Mouse (Mus musculus): ENCODE data around the gene Gm9758.
"Not testable (repeated sequence)": the region's sequence is repeated elsewhere in the genome, so short reads cannot be mapped to it uniquely, and the experiment has no call there.

Gene Gm9758

DNA sequence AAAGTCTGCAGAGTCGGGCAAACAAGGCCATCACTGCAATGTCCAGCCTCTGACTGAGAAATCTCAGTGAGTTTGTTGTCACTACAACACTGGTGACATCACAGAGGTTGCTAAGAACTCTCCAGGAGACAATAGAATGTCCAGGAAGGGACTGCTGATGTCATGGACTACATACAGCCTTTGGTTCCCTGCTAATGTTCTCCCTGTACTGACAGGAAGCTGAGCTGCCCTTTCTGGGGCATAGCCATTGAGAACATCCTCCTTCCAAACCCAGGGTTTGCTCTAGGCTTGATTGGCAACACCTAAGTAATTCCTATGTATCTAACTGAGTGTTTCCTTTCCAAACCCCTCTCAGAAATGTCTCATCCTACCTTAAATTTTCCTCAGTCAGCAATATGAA lies at the start of gene Gm9758:
Gm9758 (minus strand) TSS at position 101 of the 400 bp plus-strand sequence.
- in situ Hi-C loops (cut with MboI): not testable (repeated sequence)

DNA sequence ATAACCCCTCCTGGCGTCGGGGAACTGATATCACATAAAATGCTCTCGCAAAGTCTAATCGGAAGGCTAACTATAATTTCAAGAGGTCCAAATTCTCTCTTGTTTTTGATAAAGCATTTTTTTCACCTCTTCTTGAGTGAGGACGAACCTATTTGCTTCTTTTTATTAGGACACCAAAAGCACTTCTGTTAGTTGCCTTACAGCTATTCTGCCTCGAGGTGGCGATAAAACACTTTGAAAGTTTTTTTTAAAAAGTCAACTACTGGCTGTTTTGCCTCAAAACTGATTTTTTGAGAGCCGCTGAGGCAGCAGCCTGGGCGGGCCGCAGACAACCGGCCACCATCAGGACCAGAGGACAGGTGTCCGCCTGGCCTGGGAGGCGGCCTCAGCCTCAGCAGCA lies 49.1 kb upstream of the Gm9758 start:
- in situ Hi-C loops (cut with MboI): not testable (repeated sequence)

DNA sequence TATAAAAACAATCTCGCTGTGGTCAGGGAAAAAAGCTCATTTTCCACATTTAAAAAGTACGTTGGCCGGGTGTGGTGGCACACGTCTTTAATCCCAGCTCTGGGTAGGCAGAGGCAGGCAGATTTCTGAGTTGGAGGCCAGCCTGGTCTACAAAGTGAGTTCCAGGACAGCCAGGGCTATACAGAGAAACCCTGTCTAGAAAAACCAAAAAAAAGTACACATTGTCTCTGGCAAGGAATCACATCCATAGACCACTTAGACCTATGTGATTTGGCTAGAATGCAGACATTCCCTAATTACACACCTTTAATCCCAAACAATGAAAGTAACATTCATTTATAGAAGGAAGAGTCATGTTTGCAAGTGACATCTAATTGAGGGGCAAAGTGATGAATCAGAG lies 46.8 kb upstream of the Gm9758 start:
- in situ Hi-C loops (cut with MboI): not testable (repeated sequence)

DNA sequence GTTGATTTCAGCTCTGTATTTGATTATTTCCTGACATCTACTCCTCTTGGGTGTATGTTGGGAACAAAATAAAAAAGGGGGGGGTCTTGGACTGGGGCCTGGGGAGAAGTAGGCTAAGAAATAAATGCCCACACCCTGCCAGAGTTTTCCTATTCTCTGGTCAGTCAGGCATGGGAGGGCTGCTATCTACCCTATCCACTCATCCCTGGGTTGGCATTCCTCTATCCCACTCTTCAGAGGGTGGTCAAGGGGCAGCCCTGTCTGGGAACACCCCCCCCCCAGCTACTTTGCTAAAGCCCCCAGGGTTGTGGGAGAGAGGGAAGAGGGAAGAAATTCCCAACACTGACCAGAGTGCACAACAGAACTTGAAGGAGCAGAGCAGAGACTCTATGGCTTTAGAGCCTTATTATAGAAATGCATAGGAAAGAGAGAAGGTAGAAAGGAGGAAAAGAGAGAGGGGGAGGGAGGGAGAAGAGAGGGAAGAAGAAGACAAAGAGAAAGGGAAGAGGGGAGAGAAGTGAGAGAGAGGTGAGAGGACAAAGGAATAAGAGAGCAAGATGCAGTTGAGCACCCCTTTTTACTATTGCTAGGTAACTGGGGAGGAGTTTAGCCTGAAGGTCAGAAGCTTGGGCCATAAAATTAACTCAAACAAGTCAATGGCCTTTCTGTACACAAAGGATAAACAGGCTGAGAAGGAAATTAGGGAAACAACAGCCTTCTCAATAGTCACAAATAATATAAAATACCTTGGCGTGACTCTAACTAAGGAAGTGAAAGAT lies 41.4 kb upstream of the Gm9758 start:
- in situ Hi-C loops (cut with MboI): not testable (repeated sequence)

DNA sequence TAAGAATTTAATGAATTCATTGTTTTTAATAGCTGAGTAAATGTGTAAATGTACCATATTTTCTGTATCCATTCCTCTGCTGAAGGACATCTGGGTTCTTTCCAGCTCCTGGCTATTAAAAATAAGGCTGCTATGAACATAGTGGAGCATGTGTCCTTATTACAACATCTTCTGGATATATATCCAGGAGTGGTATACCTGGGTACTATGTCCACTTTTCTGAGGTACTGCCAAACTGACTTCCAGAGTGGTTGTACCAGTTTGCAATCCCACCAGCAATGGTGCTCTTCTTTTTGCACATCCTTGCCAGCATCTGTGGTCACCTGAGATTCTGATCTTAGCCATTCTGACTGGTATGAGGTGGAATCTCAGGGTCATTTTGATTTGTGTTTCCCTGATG lies 38.9 kb upstream of the Gm9758 start:
- in situ Hi-C loops (cut with MboI): not testable (repeated sequence)

DNA sequence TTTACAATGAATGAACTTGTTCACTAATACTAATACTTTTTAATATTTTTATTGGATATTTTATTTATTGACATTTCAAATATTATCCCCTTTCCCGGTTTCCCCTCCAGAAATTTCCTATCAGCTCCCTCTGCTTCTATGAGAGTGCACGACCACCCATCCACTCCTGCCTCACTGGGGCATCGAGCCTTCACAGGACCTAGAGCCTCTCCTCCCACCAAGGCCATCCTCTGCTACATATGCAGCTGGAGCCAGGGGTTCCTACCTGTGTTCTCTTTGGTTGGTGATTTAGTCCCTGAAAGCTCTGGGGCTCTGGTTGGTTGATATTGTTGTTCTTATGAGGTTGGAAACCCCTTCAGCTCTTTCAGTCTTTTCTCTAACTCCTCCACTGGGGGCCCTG lies 38.0 kb upstream of the Gm9758 start:
- in situ Hi-C loops (cut with MboI): not testable (repeated sequence)

DNA sequence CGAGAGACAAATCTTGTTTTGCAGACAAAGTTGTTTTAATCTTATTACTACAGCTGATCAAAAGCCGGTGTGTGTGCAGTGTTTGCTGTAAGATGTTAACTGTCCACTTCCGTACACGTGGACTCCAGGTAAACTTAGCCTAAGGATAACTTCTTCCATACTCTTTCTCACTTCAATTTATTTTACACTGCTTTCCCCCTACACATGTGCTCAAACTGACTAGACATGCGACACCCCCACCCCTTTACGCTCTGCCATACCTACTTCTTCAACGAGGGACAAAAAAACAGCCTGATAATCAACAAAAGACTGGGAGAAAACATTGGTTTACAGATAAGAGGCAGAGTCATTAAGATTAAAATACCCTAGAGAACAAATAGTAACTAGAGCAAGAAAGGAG lies 37.1 kb upstream of the Gm9758 start:
- in situ Hi-C loops (cut with MboI): not testable (repeated sequence)

DNA sequence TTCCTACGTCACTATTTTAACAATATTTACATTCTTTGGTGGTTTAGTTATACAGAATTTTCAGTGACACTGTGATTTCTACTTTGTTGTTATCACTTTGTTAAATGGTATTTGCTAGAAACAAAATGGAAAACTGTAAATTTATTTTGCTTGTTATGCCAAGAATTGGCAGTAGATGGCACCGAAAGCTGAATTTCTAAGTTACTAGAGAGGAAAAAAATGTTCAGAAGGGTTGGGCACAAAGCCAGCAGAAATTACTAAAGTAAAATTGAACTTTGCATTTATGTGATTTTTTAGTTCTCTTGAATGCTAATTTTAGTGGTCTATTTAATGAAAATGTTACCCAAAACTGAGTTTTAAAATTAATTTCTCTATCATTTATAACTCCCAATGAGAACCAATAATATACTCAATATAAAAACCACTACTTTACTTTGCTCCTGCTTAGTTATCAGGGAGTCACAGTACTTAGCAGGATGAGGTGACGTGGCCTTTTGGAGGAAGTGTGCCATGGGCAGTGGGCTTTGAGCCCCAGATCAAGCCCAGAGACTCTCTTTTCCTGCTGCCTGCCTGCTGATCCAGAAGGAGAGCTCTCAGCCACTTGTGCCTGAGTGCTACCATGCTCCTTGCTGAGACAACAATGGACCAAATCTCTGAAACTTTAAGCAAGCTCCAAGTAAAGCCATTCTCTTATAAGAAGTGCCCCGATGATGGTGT lies 32.9 kb upstream of the Gm9758 start:
- in situ Hi-C loops (cut with MboI): not testable (repeated sequence)

DNA sequence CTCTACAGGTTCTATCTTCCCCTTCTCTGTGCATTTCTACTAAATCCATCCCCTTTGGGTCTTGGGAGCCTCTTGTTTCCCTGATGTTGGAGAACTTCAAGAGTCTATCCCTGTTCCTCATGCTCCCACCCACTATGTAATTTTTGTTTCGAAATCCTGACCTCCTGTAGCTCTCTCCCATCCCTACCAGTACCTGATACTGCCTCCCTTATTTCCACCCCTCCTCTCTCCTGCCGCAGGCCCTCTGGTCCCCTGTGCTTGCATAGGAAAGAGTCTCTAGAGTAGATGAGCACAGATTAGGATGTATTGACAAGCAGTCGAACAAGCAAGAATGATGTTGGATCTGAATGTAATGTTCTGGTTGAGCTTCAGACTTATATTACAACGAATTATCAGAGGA lies 30.8 kb upstream of the Gm9758 start:
- in situ Hi-C loops (cut with MboI): not testable (repeated sequence)

DNA sequence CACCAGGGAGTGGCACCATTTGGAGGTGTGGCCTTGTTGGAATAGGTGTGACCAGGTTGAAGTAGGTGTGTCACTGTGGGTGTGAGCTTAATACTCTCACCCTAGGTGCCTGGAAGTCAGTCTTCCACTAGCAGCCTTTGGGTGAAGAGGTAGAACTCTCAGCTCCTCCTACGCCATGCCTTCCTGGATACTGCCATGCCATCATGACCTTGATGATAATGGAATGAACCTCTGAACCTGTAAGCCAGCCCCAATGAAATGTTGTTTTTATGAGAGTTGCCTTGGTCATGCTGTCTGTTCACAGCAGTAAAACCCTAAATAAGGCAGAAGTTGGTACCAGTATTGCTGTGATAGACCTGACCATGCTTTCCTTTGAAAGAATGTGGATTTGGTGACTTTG lies 26.3 kb upstream of the Gm9758 start:
- in situ Hi-C loops (cut with MboI): not testable (repeated sequence)

DNA sequence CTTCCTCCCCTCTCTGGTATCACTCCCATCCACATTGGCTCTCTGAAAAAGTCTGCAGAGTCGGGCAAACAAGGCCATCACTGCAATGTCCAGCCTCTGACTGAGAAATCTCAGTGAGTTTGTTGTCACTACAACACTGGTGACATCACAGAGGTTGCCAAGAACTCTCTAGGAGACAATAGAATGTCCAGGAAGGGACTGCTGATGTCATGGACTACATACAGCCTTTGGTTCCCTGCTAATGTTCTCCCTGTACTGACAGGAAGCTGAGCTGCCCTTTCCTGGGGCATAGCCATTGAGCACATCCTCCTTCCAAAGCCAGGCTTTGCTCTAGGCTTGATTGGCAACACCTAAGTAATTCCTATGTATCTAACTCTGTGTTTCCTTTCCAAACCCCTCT lies 23.6 kb upstream of the Gm9758 start, which contains the start of gene Speer4e:
Speer4e (minus strand) TSS at position 101 of the 400 bp plus-strand sequence.
- in situ Hi-C loops (cut with MboI): not testable (repeated sequence)

DNA sequence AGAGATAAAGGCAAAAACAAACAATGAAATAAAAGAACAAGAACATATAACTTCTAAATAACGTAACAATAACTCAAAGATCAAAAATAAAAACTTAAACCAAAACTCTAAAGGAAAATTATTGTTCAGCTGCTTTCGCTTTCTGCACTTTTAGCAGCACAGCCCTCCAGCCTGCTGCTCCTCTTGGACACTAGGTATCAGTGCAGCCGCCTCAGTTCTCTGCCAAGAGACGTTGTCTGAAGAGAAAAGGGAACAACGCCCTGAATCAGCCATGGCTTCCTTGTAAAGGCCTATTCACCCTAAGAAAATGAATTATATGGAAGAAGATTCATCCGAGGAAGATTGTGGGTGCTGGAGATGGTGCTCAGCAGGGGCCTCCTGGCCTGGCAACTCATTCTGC lies 19.0 kb upstream of the Gm9758 start:
- in situ Hi-C loops (cut with MboI): not testable (repeated sequence)

DNA sequence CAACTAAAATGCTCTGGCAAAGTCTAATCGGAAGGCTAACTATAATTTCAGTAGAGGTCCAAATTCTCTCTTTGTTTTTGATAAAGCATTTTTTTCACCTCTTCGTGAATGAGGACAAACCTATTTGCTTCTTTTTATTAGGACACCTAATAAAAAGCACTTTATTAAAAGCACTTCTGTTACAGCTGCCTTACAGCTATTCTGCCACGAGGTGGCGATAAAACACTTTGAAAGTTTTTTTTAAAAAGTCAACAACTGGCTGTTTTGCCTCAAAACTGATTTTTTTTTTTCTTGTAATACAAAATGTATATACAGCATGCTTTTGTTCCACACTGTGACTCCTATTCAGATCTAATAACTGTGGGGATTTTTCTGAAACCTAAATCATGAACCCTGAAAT lies 12.3 kb upstream of the Gm9758 start:
- in situ Hi-C loops (cut with MboI): not testable (repeated sequence)

DNA sequence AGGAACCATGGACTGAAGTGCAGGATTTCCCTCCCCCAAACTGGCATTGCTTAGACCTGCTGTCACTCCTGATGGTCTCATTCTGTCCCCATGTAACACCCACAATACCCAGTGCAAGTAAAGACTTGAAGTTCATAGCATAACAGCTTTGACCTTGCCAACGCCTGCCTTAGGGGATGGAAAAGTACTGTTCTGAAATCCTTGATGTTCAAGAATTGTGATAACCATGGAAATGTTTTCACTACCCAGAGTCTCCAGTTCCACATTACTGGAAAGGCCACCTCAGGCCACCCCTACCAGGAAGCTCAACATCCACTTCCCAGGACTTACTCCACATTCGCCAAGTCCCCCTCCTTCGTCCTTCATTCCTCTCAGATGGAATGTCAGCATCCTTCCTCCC lies 338 bp downstream of the Gm9758 start:
- in situ Hi-C loops (cut with MboI): not testable (repeated sequence)

DNA sequence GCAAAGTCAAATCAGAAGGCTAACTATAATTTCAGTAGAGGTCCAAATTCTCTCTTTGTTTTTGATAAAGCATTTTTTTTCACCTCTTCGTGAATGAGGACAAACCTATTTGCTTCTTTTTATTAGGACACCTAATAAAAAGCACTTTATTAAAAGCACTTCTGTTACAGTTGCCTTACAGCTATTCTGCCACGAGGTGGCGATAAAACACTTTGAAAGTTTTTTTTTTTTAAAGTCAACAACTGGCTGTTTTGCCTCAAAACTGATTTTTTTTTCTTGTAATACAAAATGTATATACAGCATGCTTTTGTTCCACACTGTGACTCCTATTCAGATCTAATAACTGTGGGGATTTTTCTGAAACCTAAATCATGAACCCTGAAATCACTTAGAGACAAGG lies 11.2 kb downstream of the Gm9758 start:
- in situ Hi-C loops (cut with MboI): not testable (repeated sequence)

DNA sequence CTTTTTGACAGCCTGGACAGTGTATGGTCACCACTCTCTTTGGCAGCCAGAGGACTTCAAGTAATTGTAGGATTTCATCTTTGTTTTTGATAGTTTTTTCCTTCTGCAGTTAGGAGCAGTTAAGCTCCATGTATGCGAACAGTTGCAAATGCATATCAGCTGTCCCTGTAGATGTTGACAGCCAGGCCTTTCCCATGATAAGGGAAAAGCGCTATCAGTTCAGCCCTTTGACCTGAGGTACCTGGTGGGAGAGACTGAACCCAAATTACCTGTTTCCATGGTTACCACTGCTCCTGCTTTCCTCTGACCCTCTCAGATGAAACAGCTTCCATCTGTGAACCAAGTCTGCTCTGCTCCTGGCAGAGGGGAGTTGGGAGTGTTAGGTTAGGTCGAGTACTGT lies 22.5 kb downstream of the Gm9758 start:
- in situ Hi-C loops (cut with MboI): no loop called here

DNA sequence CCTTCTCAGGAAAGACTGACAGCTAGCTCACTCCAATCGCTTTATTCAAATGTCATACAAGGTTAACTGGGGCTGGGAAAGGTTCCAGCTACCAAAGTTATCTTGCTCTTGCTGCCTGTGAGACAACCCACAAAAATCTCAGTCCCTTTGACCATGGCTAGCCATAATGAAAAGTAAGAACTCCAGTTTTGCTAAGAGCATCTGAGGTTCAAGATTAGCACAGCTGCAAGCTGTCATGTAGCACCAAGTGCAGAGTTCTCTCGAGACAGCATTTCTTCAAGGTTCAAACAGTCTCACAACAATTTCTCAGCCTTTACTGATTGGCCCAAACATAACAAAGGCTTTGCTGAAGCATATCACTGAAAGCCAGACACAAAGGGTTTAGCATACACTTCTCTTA lies 29.4 kb downstream of the Gm9758 start:
- in situ Hi-C loops (cut with MboI): not testable (repeated sequence)

Data from mature B cell (primary cell).